Mouse (Mus musculus) layer of hippocampus, adult 2 months (tissue): ENCODE measurements around the gene Ddb1. TPM values are rescaled to one million over a fixed set of nuclear protein-coding genes. Genes with fewer than 3 reads are reported as not detected.

Source experiments
- DNase-seq, 2 experiments: peaks; one replicate each; pipeline ENCODE4 v3.0.0; 2022; ENCODE audit warnings: low spot score in 2 of 2
- H3K27ac ChIP-seq: fragments of 200-600 bp; 2 replicates; pipeline ENCODE4 v1.8.1; 2022
- H3K4me3 ChIP-seq: fragments of 200-600 bp; 2 replicates; pipeline ENCODE4 v1.8.1; 2022; ENCODE audit warnings: mild to moderate bottlenecking
- CTCF ChIP-seq: fragments of 200-600 bp; conservative IDR thresholded peaks from 2 replicates; pipeline ENCODE4 v1.8.1; 2022; ENCODE audit warnings: antibody characterized with exemption, mild to moderate bottlenecking, moderate library complexity
- total RNA-seq, 2 experiments: library from RNA; stranded (reverse); gene quantifications; 2 replicates each; pipeline ENCODE4 v1.2.3; 2021

The Ddb1 gene
- total RNA-seq, 2 experiments from 2014 or later, result 194 to 210 TPM

DNA sequence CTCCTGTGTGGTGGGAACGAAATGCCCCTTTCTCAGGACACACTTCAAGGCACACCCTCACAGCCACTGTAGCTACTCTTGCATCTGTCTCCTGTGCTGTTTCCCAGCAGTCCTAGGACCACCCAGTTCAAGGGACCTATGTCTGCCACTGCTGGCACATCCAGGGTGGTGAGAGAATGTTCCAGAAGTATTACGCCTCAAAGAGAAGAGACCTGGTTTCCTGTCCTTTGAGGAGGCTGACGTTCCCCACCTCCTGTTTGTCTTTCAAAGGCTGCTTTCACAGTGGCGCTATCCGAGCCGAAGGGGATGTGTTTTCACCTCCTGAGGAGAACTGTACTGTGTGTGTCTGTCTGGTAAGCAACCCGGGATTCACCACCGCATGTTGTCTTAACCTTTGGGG, 43.0 kb downstream of the Ddb1 start:
- TF ChIP-seq CTCF, result no peak
- DNase-seq, result no peak
- no peak overlapping the region for H3K4me3 ChIP-seq
- no peak overlapping the region for H3K27ac ChIP-seq

- Histone ChIP-seq H3K4me3 (no peak overlapping the region), H3K27ac (no peak overlapping the region)
- TF ChIP-seq CTCF, result no peak
- DNase-seq, result no peak
Measured at GRCm38 (mm10) chr19:10656058-10656457, 50.9 kb downstream of the Ddb1 start.

GRCm38 (mm10) chr19:10657742-10658141, 52.6 kb downstream of the Ddb1 start:
- TF ChIP-seq CTCF, result no peak
- Histone ChIP-seq H3K27ac (no peak overlapping the region), H3K4me3 (no peak overlapping the region)
- no peak for DNase-seq

DNA sequence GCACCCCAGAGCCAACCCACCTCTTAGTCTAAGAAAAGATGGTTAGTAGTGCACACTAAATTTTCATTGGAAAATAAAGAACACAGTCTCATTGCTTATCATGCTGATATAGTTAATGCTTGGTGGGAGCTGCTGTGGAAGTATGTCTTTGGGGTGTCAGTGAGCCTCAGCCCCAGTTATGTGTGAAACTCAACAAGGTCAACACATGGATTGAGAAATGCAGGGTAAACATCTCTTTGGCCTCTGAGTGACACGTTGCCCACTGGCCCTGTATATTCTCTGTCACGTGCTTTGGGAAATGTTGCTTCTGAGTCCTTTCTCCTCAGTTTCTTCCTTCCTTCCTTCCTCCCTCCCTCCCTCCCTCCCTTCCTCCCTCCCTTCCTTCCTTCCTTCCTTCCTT, 53.3 kb downstream of the Ddb1 start:
- DNase-seq, result no peak
- TF ChIP-seq CTCF, result no peak
- no peak overlapping the region for H3K4me3 ChIP-seq
- H3K27ac ChIP-seq, result no peak overlapping the region

- TF ChIP-seq CTCF, result no peak
- Histone ChIP-seq H3K4me3 (no peak overlapping the region), H3K27ac (no peak overlapping the region)
- DNase-seq, result no peak
Measured at GRCm38 (mm10) chr19:10661373-10661772, 56.2 kb downstream of the Ddb1 start.

GRCm38 (mm10) chr19:10661919-10662318, 56.8 kb downstream of the Ddb1 start:
- no peak overlapping the region for H3K27ac ChIP-seq
- TF ChIP-seq CTCF, result no peak
- H3K4me3 ChIP-seq, result no peak overlapping the region
- no peak for DNase-seq

DNA sequence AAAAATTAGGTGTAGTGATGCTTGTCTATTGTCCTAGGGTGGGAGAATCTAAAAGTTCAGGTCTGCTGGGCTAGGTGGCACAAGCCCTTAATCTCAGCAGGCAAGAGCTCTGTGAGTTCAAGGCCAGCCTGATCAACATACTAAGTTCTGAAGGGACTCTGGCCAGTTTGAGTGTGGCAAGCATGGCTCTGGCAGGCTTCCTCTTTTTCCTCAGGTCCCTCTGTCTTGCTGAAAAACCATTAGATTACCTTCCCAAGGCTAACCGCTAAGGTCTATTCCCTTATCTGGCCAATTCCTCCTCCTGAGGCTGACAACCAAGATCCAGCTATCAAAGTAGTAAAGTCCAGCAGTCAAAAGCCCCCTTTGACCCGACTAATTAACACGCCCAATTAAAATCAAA, 57.5 kb downstream of the Ddb1 start:
- no peak for TF ChIP-seq CTCF
- DNase-seq, result no peak

GRCm38 (mm10) chr19:10665093-10665492, 60.0 kb downstream of the Ddb1 start:
- TF ChIP-seq CTCF, result no peak
- H3K27ac ChIP-seq, result no peak overlapping the region
- no peak overlapping the region for H3K4me3 ChIP-seq
- DNase-seq, result no peak

More for the DNA sequence above, 57.5 kb downstream of the Ddb1 start:
- no peak overlapping the region for H3K27ac ChIP-seq
- no peak overlapping the region for H3K4me3 ChIP-seq

GRCm38 (mm10) chr19:10665499-10665898, 60.4 kb downstream of the Ddb1 start:
- DNase-seq, result peak; percentile 32 to 77
- H3K4me3 ChIP-seq, result no peak overlapping the region
- H3K27ac ChIP-seq, result no peak overlapping the region
- peak; percentile 95 for TF ChIP-seq CTCF

DNA sequence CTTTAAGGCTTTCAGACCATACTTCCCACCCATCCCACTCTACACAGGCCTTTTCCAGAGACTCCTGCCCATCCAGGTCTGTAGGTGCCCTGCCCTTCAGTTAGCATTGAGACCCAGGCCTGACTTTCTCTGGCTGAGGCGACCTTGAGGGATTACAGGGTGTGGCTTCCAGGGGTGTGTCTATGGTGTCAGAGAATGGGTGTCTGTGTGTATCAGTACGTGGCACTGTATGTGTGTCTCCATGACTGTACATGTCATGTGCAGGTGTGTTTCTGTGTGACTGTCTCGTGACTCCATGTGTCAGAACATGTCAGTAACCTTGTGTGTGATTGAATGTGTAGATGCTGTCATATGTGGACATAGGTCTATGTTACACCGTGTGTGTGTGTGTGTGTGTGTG, 66.2 kb downstream of the Ddb1 start:
- TF ChIP-seq CTCF, result no peak
- DNase-seq, result no peak
- Histone ChIP-seq H3K4me3 (no peak overlapping the region), H3K27ac (no peak overlapping the region)

DNA sequence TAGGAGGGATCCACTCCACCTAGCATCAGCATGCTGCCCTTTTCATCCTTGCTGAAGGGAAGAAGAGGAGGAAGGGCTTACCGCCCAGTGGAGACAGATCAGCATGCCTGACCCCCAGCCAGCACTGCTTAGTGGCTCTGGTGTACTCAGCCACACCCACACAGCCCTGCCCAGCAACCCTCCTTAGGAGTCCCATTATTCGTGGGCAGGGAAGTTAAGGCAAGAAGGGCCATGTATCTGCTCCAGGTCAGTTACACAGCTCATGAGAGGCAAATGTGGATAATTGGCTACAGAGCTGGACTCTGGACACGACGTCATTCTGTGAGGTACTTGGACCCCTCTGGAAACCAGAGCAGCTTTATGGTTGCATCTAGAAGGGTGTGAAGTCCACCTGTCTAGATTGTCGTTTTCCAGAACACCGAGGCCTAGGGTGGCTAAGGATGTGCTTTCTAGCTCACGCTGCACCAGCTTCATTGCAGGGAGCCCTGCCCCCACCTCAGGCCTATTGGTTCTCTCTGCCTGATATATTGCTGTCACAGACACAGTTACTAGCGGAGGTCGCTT, 66.8 kb downstream of the Ddb1 start:
- Histone ChIP-seq H3K27ac (no peak overlapping the region), H3K4me3 (no peak overlapping the region)
- no peak for DNase-seq
- no peak for TF ChIP-seq CTCF

DNA sequence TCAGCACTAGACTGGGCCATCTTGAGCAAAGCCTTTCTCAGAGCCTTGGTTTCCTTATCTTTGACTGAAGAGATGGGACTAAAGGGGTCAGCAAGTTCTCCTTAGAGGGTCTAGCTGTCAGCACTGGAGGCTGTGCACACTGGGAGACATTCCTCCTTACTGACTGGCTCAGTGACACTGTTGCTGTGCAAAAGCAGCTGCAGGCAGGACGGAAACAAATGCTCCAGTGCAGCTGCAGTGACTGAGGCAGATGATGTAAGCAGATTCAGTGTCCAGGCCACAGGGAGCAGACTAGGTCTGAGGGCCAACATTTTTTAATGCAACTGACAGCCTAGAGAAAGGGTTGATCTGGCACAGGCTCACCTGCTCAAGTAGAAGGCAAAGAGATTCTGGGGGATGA, 68.1 kb downstream of the Ddb1 start:
- DNase-seq, result no peak
- Histone ChIP-seq H3K4me3 (no peak overlapping the region), H3K27ac (no peak overlapping the region)
- no peak for TF ChIP-seq CTCF

GRCm38 (mm10) chr19:10676656-10677055, 71.5 kb downstream of the Ddb1 start:
- DNase-seq, result no peak
- no peak; the same call in 1 of the 2 replicates for TF ChIP-seq CTCF
- no peak overlapping the region for H3K27ac ChIP-seq
- H3K4me3 ChIP-seq, result no peak overlapping the region

DNA sequence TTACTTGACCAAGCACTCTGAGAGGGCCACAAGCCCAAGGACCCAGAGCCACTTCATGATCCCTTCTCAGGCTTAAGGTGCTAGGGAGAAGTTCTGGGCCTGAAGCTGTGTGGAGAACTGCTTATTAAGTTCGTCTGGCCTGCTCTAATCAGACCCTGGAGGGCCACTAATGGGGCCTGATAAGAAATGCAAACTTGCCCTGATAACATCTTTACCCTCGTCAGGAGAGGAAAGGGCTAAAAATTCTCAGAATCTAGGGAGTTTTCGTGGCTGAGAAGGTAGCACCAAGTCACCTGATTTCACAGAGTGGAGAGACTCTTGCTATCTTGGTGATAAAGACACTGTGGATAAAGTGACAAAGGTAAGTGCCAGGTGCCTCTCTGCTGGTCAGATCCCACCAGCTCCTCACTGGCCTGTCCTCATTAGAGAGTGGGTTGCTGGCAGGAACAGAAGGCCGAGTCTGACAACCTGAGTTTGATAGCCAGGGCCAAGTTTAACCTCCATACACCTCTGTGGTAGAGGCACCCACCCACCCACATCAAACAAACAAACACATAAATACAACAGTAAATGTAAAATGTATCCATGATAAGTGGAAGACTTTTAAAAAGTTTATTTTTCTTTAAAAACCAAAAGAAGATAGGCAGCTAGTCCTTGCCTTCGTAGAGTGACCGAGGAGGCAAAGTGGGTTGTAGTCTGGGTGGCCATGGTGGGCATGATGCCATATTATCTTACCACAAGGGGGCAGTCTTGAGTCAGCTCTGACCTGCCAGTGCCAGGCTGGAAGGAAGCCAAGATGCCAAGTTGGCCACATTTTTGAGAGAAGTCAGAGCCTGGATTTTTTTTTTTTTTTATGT, 73.0 kb downstream of the Ddb1 start, which contains the start of gene Pga5:
Gene Pga5, minus strand, starts transcription at position 157 of the 857 bp plus-strand sequence.
- no peak within 1 kb of the TSS for H3K4me3 ChIP-seq
- peak within 1 kb of the TSS; percentile 65 for H3K27ac ChIP-seq

More for the DNA sequence above, 73.0 kb downstream of the Ddb1 start, which contains the start of gene Pga5:
- peak; percentile 95 for TF ChIP-seq CTCF
- DNase-seq, result peak; percentile 79 to 89
